Mouse (Mus musculus) neural tube, embryonic 10.5 days (tissue): ENCODE data around the gene Rnf157.

Experiments
- DNase-seq: peaks from one replicate; pipeline ENCODE4 v3.0.0-alpha.2; 2017; ENCODE audit warnings: low spot score; ENCODE audit errors: extremely low spot score

Rnf157 gene

DNA sequence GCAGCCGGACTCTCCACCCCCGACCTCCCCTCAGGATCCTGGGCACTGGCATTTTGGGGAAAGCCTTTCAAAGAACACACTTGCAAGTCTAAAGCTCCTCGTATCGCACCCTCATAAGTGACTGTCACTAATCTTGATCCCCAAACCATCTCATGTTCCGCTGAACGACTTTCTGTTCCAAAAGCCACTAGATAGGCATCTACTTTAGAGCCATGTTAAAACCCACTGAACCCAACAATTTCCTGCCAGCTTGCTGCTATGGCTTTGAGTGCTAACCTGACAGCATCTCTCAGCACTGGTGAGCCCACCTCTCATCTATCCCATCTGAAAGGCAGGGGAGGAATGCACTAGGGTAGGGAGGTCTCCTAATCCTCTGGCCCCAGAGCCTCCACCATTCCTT lies 75.3 kb downstream of the Rnf157 start:
- no peak for DNase-seq

DNA sequence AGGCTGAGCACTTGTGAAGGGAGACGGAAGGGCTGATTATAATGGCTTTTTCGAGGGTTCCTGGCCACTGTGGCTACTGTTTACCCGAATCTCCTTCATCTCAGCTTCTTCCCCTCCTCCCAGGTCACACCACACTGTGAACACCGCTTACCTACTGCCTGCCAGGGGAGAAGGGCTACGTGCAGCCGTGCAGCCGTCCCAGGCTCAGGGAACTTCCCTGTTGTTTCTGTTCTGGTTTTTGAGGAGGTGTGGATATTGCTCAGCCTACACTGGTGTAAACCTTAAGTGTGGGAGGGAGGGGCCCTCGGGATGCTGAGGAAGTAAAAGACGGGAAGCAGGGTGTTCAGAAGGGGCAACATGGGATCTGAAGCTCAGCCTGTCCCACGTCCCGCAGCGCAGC lies 75.8 kb downstream of the Rnf157 start:
- no peak for DNase-seq

DNA sequence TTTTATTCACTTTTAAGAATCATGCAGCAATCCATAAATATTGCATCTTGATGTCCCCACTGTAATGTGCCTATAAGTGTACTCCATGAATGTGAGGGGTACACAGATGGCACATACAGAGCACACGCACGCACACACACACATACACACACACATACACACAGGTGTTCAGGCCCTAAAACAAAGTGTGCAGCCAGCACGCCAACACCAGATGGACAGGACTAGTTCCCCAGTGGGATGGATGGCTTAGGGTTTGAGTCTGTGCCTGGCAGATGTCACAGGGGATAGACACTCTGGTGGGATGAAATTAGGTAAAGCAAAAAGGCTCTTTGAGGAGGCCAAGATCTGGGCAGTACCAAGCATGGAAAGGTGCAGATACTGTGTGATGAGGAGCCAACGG lies 76.4 kb downstream of the Rnf157 start:
- no peak for DNase-seq

DNA sequence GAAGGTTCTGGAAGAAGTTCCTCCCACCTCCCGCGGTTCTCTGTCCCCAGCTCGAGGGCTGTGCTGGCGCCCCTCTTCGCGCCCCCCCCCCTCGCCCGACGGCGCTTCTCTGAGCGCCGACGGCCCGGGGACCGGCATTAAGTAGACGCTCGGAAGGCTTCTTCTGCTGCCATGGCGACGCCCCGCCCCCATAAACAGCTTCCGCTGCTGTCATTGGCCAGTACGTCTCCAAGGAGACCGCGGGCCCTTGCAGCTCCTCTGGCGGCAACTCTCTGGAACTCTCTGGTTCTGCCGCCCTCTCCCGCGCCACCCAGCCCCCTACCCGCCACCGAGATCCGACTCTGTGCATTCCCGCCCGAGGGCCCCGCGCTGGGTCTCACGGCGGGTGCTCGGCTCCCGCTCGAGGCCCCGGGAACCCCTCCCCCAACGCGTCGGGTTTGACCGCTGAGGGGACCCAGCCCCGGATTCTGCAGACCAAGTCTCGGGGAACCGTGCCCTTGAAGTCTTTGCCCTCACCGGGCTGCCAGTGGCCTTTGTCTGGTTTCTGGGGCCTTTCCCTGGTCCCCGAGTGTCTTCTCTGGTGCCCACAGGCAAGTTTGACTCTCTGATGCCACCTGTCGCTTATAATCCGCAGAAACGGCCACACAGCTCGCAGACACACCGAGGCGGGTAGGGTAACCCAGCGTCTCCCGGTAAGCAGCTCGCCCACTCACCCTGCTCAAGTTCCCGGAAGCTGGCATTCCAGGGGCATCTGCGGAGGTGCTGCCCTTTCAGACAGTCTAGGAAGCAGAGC lies 77.4 kb downstream of the Rnf157 start, which contains the start of gene Foxj1:
Gene Foxj1 (minus strand): TSS at position 156 of the 793 bp plus-strand sequence.
- DNase-seq, result peak; percentile 100

DNA sequence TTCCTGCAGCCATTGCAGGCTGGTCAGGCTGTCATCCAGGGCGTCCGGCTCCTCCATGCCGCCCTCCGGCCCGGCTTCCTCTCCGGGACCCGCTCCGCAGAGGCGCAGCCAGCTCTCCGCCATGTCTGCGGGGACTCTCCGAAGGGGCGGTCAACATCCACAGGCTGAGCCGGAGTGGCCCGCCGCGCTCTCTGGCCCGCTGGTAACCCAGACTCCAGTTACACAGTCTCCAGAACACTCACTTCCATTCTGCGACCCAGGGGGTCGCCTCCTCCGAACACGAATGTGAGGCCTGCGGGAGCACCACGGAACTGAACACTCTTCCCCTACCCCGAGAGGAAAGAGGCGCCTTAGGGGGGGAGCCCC lies 78.4 kb downstream of the Rnf157 start:
- peak; percentile 43 for DNase-seq

DNA sequence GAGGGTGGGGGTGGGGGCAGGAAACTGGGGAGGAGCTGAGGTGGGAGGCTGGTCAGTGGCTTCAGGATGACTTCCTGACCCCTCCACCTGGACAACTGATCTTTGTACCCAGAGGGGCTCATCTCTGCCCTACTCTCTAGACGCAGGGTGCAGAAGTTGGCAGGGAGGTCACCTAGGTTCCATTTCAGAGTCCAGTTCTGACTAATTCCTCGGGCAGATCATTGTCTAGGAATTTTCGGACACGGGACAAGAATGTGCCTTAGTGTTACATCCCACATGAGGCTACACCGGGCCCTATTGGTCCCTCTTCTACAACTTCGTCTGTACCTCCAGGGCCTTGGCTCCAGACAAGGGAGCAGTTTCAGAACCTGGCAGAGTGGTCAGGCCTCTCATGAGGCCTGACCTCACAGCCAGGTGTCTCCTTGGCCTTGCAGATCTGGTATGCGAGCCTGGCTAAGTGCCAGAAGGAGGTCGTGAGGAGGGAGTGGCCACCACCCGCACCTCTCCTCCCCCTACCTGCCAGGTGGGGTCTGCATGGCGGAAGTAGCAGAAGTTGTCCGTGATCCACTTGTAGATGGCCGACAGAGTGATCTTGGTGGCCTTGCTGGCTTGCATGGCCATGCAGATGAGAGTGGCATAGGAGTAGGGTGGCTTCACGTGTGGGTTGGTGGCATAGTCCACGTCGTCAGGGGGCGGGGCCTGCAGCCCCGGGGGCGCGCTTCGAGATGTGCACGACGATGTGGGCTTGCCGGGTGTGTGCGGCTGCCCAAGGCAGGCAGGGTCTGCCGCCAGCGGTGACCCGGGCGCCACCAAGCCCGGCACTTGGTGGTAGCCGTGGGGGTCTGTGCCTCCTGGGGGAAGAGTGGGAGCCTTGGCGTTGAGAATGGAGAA lies 79.1 kb downstream of the Rnf157 start:
- DNase-seq, result no peak

DNA sequence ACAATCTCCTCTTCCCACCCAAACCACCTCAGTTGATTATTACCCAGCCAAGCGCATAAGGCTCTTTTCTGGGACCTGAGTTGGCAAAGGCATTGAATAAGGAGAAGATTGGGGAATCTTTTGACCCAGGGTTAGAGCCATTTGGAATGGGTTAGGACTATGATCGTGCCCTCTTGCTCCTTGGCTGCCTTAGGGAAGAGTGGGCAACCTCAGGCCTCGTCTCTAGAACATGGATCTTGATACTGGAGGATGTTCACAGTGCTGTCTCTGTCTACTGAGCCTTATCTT lies 79.9 kb downstream of the Rnf157 start:
- DNase-seq, result no peak

DNA sequence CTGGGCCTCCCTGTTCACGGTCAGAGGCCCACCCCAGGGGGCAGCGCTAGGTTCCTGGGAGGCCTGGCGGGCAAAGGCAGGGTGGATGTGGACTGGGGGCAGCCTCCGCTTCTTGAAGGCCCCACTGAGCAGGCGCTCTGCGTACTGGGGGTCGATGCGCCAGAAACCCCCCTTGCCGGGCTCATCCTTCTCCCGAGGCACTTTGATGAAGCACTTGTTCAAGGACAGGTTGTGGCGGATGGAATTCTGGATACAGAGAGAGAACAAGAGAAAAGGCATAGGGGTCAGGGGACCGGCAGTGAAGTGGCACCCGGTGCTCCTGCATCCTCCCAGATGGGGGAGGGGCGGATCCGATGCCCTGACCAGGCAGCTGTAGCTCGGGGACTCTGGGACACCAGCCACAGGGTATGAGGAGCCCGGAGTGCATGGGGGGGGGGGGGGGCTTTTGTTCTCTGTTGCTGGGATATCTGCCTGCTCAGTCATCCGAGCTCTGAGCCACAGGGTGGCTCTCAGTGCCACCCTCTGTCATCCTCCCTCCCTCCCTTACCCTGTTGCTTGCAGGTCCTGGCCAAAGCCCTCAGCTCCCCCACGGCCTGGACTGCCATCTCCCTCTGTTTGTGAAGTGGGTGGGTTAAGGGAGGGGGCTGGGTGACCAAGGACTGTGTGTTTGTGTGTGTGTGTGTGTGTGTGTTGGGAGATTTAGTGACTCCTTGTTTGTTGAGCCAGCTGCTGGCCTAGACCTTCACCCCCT lies 80.4 kb downstream of the Rnf157 start:
- peak; percentile 54 for DNase-seq

DNA sequence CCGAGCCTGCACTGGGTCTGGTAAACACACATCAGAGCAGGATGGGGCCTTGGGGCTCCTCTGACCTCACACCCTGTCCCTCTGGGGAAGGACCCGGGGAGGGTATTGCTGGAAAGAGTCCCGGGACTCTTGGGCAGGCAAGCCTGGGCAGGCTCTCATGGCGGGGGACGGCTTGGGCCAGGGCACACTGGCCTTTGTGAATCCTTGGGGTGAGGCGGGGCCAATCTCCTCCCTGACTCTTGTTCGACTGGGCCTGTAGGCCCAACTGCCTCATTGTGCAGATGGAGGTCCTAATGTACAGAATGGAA lies 82.7 kb downstream of the Rnf157 start:
- no peak for DNase-seq

DNA sequence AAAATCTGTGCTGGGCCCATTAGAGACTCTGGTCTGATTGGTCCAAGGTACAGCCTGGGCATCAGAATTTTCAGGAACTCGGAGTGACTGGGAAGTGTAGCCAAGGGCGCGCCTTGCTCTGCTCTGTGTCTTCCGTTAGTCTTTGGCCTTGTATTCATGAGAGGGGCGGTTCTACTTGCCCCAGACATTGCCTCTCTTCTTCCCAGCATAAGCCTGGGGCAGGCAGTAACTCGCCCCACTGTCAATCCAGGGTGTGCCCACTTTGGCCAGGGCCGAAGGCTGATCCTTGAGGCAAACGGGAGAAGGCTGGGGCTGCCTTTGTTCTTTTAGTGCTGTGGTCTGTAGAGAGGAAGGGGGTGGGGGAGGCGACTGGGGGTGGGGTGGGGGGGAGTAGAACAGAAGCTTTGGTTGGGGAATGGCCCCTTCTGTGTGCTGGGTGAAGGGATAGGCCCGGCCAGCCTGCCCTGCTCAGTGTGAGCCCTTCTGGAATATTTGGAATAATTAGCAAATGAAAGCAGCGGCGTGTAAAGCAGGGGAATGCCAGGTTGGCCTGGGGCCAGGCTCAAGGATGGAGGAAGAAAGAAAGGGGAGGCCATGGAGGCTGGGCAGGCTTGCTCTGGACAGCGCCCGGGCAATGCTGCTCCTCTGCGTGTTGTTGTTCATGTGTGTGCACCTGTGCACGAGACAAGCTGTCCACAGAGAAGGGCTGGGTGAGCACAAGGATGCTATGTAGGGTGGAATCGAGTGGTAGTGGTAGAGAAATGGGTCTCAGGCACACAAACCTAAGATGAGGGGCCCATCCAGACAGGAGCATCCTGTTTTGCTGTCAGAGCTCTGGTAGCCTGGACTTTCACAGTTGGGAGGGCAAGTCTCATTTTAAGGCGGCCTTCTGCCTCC lies 83.3 kb downstream of the Rnf157 start:
- DNase-seq, result no peak

DNA sequence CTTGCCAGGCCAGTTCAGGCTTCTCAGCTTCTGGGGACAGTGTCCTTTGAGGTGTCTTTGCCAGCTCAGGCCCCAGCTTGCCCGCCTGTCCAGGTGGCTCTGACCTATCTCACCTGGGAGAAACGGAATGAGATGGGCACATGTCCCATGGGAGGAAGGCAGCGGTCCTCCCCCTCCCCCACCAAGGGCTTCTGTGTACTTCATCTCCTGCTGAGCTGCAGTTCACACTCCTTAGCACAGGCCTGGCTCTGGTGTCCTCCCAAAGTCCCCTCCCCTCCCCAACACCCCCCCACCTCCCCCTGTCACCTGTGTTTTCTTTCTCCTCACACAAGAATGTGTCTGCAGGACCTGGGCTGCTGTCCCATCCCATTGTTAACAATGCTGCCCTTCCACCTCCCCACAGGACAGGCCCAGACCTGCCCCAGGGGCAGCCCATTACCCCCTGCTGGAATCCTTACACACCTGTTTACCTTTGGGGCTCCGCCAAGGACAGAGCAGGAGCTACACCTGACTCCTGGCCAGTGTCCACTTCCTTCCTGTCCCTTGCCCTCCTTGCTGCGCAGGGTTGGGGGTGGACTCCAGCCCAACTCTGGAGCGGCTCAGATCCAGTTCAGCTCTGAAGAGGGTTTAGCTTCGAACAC lies 85.7 kb downstream of the Rnf157 start:
- no peak for DNase-seq

DNA sequence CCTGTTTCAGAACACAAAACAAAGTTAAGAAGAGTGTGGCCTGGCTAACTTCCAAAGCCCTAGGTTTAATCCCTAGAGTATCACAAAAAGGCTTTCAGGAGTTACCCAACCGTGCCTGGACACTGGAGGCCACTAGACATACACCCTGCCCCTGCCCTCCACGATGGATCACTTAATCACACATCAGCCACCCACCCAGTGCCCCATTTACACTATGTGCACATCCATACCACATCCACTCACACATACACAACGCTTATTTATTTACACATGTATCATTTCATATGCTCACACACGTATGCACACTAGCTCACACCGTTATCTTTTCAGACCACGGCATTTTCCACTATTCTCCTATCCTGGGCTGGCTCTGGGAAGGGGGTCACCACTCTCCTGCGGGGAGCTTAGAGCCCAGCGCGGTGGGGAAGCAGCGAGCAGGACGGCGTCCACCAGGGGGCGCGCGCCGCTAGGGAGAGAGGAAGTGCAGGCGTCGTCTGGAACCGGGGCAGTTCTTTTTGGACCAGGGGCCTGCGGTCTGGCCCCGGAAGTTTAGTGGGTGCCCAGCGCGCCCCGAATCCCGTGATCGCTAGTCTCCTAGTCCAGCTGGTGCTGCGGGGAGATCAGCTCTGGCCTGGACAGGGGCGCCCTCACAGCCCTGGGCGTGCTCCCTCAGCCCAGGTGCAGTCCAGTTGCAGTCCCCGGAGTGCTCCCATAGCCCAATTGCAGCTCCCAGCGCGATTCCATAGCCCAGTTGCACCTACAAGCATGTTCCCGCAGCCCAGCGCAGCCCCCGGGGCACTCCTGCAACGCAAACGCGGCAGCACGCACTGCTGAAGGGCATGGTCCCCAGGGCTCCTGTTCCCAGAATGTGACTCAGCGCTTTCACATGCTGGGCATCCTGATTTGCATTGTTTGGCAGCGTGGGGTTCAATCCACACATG lies 93.8 kb downstream of the Rnf157 start:
- peak; percentile 92 for DNase-seq

DNA sequence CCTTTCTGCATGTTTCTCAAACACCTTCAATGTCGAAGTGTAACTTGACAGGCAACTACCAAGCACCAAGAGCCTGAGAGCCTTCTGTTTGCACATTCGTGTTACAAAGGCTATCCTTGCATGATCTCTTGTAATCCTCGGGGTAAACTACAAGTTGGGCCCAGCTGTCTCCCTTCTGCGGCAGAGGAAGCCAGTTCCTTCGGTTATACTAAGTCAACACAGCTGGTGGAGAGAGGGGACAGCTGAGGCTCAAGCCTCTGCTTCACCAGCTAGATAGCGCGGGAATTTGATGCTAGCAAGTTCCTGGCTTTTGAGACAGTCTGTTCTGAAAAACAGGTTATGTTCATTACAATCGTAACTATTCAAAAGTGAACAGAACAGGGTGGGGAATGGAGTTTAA lies 100.5 kb downstream of the Rnf157 start:
- no peak for DNase-seq

DNA sequence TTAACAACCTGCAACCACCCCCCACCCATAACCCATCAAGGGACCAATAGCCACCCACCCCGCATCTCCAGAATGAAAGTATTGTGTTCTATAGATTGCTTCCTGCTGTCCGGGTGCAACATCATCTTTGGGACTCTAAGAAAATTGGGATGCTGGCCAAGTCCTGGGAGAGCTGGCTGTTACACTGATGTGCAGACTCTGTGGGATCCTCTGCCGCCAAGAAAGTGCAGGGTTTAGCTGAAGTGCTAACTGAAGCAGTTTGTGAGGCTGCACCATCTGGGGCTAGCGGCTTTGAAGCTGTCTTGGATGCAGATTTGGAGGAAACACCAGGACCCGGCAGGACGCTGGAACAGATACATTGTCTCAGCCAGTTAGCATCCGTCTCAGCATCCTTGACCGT lies 101.7 kb downstream of the Rnf157 start:
- no peak for DNase-seq

DNA sequence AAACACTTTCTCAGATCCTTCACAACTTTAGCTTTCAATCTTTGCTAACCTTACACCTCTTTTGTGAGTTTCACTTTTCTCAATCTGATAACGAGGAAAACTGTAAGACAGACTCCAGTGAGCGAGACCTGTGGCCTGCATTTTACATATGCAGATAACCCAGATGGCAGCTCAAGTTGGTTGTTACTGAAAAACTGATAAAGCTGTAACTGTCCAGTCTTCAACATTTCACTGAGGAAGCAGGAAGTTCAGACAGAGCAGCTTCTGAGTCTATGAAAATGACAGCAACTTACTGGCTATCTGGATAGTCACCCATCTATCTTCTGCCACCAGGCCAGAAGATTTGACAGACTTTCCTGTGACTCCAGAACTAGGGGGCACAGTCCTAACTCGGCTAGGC lies 103.2 kb downstream of the Rnf157 start:
- no peak for DNase-seq

DNA sequence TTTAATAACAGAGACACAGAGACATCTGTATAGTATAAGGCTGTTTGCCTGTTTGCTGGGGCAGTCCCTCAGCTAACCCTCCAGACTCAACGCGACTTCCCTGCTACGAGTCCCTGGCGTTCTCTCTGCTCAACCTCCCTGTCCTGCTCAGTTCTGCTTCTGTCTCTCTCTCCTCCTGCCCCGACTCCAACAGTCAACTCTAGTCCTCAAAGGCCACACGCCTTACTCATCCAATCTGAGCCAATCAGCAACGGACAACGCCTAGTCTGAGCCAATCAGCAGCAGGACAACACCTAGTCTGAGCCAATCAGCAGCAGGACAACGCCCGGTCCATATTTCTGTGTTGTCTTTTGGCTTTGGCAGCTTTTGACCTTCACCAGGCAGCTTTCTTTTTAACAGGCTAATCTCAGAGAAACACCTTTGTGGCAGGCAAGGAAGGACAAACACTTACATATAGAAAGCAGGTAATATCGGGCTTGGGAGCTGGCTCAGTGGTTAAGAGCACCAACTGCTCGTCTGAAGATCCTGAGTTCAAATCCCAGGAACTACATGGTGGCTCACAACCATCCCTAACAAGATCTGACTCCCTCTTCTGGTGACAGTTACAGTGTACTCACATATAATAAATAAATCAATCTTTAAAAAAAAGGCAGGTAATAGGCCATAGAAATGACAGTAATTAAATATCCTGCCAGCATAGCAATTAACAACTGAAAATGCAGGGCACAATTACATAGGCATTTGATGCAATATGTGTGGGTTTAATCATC lies 104.9 kb downstream of the Rnf157 start:
- no peak for DNase-seq

DNA sequence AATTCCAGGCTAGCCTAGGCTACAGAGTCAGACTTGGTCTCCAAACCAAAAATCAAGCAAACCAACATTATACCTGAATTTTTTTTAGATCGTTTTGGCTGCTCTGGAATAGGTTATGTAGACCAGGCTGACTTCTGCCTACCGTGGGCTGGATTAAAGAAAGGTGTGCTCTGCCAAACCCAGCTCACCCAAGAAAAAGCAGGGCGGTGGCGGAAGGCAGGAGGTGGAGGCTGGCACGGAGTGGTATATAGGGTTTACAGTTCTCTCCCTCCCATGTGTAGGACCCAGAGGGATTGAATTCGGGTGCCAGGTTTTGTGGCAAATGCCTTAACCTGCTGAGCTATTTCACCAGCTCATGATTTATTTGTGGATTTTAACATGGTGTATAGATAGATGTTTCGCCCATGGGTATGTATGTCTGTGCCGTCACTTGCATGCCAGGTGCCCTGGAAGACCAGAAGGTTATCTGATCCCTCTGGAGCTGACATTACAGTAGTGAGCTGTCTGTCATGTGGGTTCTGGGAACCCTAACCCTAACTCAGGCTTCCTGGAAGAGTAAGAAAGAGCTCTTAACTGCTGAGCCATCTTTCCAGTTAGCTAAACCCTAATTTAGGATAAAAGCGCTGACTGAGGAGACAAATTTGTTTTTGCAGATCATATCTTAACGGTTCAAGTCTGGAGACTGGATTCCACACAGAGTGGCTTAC lies 105.7 kb downstream of the Rnf157 start, which contains the start of gene Exoc7:
Gene Exoc7 (minus strand): TSS at position 215 of the 707 bp plus-strand sequence.
- no peak for DNase-seq
